25 mouse cellular contexts compared by ENCODE assay signal in the genomic region with DNA sequence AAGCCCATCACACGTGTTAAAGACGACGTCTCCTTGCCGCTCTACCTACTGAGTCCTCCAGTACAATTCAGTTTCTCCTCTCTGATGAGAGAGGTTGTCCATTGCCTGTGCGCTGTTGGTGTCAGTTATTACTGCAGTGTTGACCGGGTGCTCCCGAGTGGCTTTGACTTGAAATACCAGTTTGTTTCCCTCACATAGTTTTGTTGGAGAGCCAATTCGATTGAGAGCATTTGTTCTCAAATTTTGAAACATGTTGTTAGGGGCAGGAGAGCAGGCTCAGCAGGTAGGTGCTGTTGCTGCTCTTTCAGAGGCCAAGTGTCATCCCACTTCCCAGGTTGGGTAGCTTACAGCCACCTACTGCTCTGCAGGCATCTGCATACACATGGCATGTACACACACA.
"Had no signal": no experiment of that assay in that cellular context is flagged by ENCODE, and none has a peak within 500 bp of the region (broad histone marks: within the 10 kb centered on the region; RNA-seq: fewer than 3 reads in every experiment).

No protein-coding gene starts in this region.

- H3K36me3 ChIP-seq: heart, embryonic 10.5 days; intestine, embryonic 15.5 days had no signal

- H3K4me2 ChIP-seq: heart, embryonic 12.5 days; hindbrain, embryonic 12.5 days; hindbrain, embryonic 14.5 days; intestine, embryonic 15.5 days; limb, embryonic 13.5 days; limb, embryonic 15.5 days had no signal

- H3K9ac ChIP-seq: heart, embryonic 12.5 days; hindbrain, embryonic 12.5 days; hindbrain, embryonic 14.5 days; intestine, embryonic 15.5 days; limb, embryonic 13.5 days; limb, embryonic 15.5 days had no signal

- H3K27me3 ChIP-seq: heart, embryonic 12.5 days; hindbrain, embryonic 12.5 days; intestine, embryonic 15.5 days; limb, embryonic 13.5 days; limb, embryonic 15.5 days had no signal

- ATAC-seq: forebrain, embryonic 16.5 days; hindbrain, embryonic 16.5 days; inflammation-experienced regulatory T-cells, adult 6 months; intestine, embryonic 15.5 days; intestine, postnatal 0 days had no signal

- H3K4me1 ChIP-seq: hindbrain, embryonic 12.5 days; intestine, embryonic 15.5 days; limb, embryonic 13.5 days; limb, embryonic 15.5 days had no signal

- H3K4me3 ChIP-seq: gastrocnemius, adult 2 months; heart, embryonic 10.5 days; heart, embryonic 12.5 days; hindbrain, embryonic 12.5 days; intestine, embryonic 15.5 days; limb, embryonic 13.5 days; limb, embryonic 15.5 days had no signal

- H3K9me3 ChIP-seq: heart, embryonic 10.5 days; heart, embryonic 12.5 days; hindbrain, embryonic 12.5 days; intestine, embryonic 15.5 days; limb, embryonic 13.5 days; limb, embryonic 15.5 days had no signal

- DNase-seq: gastrocnemius, adult 2 months; gastrocnemius, postnatal 10 days; gastrocnemius, postnatal 25 days; heart, adult 18-20 months; heart, postnatal 14 days; heart, postnatal 36 days; kidney, adult 18-20 months; kidney, adult 8-10 months; kidney, postnatal 10 days; kidney, postnatal 25 days; kidney, postnatal 4 days; layer of hippocampus, adult 9-11 months; layer of hippocampus, postnatal 36 days; left cerebral cortex, postnatal 4 days had no signal

- H3K27ac ChIP-seq: gastrocnemius, adult 2 months; heart, embryonic 10.5 days; hindbrain, embryonic 12.5 days; hindbrain, embryonic 14.5 days; intestine, embryonic 15.5 days; limb, embryonic 13.5 days; limb, embryonic 15.5 days had no signal
